Mouse (Mus musculus) MEL (cell line): ENCODE results near the gene Ttc25. TPM values are rescaled to one million over a fixed set of nuclear protein-coding genes. Genes with fewer than 3 reads are reported as not detected.

Source experiments
- DNase-seq: peaks from one replicate; pipeline ENCODE4 v3.0.0; 2011; ENCODE audit warnings: low read depth, low spot score
- H3K27ac ChIP-seq: 2 replicates; pipeline ENCODE4 v1.5.1; 2012; ENCODE audit warnings: low read depth, mild to moderate bottlenecking, control low read depth, low read length, moderate library complexity; ENCODE audit not compliant: control insufficient read depth
- H3K27me3 ChIP-seq, 2 experiments: fragments of 150-350 bp in 1 of 2; sonication (generic) in 1 of 2; 2 replicates each; pipeline ENCODE4 v1.6.1; 2012; ENCODE audit warnings: low read length in 2 of 2, mild to moderate bottlenecking in 2 of 2, improper control_type of control experiment in 1 of 2, moderate library complexity in 1 of 2; ENCODE audit not compliant: insufficient read depth in 2 of 2, control insufficient read depth in 1 of 2
- H3K36me3 ChIP-seq, 2 experiments: 2 replicates each; pipeline ENCODE4 v1.6.1; 2012 to 2014; ENCODE audit warnings: low read length in 2 of 2, improper control_type of control experiment in 1 of 2, inconsistent platforms in 1 of 2, mild to moderate bottlenecking in 1 of 2; ENCODE audit not compliant: insufficient read depth in 2 of 2, control insufficient read depth in 1 of 2
- H3K4me1 ChIP-seq, 2 experiments: fragments of 150-350 bp in 1 of 2; sonication (generic) in 1 of 2; 2 replicates each; pipeline ENCODE4 v1.6.1; 2012; ENCODE audit warnings: low read length in 2 of 2, improper control_type of control experiment in 1 of 2, mild to moderate bottlenecking in 1 of 2; ENCODE audit not compliant: insufficient read depth in 2 of 2, control insufficient read depth in 1 of 2
- H3K4me3 ChIP-seq, 2 experiments: fragments of 150-350 bp in 1 of 2; sonication (generic) in 1 of 2; 2 replicates each; pipeline ENCODE4 v1.5.1; 2012; ENCODE audit warnings: low read depth in 2 of 2, low read length in 2 of 2, mild to moderate bottlenecking in 2 of 2, moderate library complexity in 2 of 2, control low read depth in 1 of 2, improper control_type of control experiment in 1 of 2; ENCODE audit not compliant: control insufficient read depth in 1 of 2, insufficient read depth in 1 of 2
- H3K79me2 ChIP-seq: 2 replicates; pipeline ENCODE4 v1.6.1; 2012; ENCODE audit warnings: mild to moderate bottlenecking, low read length, moderate library complexity; ENCODE audit not compliant: control insufficient read depth, poor library complexity, insufficient read depth
- H3K9ac ChIP-seq: 2 replicates; pipeline ENCODE4 v1.6.1; 2012; ENCODE audit warnings: low read depth, mild to moderate bottlenecking, control low read depth, low read length, moderate library complexity; ENCODE audit not compliant: control insufficient read depth, poor library complexity, severe bottlenecking
- H3K9me3 ChIP-seq: fragments of 150-350 bp; sonication (generic); replicated peaks from 2 replicates; pipeline ENCODE4 v1.6.1; 2012; ENCODE audit warnings: mild to moderate bottlenecking, low read length, improper control_type of control experiment, moderate library complexity; ENCODE audit not compliant: insufficient read depth
- EP300 ChIP-seq, 2 experiments: IDR thresholded peaks; 2 replicates each; pipeline ENCODE4 v1.6.1; 2011; ENCODE audit warnings: improper control_type of control experiment in 2 of 2, low read length in 2 of 2, low read depth in 1 of 2, mild to moderate bottlenecking in 1 of 2
- ETS1 ChIP-seq: IDR thresholded peaks from 2 replicates; pipeline ENCODE4 v1.6.1; 2012; ENCODE audit warnings: low read depth, mild to moderate bottlenecking, inconsistent platforms, low read length, improper control_type of control experiment, moderate library complexity
- GABPA ChIP-seq: IDR thresholded peaks from 2 replicates; pipeline ENCODE4 v1.6.1; 2012; ENCODE audit warnings: low read depth, mild to moderate bottlenecking, inconsistent platforms, low read length, improper control_type of control experiment, moderate library complexity
- GATA1 ChIP-seq: IDR thresholded peaks from 2 replicates; pipeline ENCODE4 v1.6.1; 2011; ENCODE audit warnings: low read depth, low read length, improper control_type of control experiment
- HCFC1 ChIP-seq: IDR thresholded peaks from 2 replicates; pipeline ENCODE4 v1.6.1; 2012; ENCODE audit warnings: low read depth, mild to moderate bottlenecking, inconsistent platforms, low read length, improper control_type of control experiment, moderate library complexity
- KAT2A ChIP-seq: conservative IDR thresholded peaks from 2 replicates; pipeline ENCODE4 v1.6.1; 2012; ENCODE audit warnings: low read depth, low read length, improper control_type of control experiment, inconsistent platforms
- NELFE ChIP-seq: IDR thresholded peaks from 2 replicates; pipeline ENCODE4 v1.6.1; 2011; ENCODE audit warnings: low read depth, low read length, improper control_type of control experiment
- NRF1 ChIP-seq: IDR thresholded peaks from 2 replicates; pipeline ENCODE4 v1.6.1; 2014; ENCODE audit warnings: low read depth, mild to moderate bottlenecking, inconsistent platforms, low read length, improper control_type of control experiment, moderate library complexity; ENCODE audit not compliant: poor library complexity, insufficient read depth, severe bottlenecking
- POLR2A ChIP-seq, 2 experiments: IDR thresholded peaks; 2 replicates each; pipeline ENCODE4 v1.6.1; 2011 to 2012; ENCODE audit warnings: low read length in 2 of 2, mild to moderate bottlenecking in 2 of 2, control low read depth in 1 of 2, improper control_type of control experiment in 1 of 2, low read depth in 1 of 2, moderate library complexity in 1 of 2; ENCODE audit not compliant: control insufficient read depth in 1 of 2, insufficient read depth in 1 of 2, poor library complexity in 1 of 2
- POLR2AphosphoS2 ChIP-seq: IDR thresholded peaks from 2 replicates; pipeline ENCODE4 v1.6.1; 2011; ENCODE audit warnings: low read length, improper control_type of control experiment
- POLR2AphosphoS5 ChIP-seq: IDR thresholded peaks from 2 replicates; pipeline ENCODE4 v1.6.1; 2012; ENCODE audit warnings: low read depth, borderline replicate concordance, mild to moderate bottlenecking, inconsistent platforms, low read length, moderate library complexity, mixed read lengths
- RAD21 ChIP-seq: IDR thresholded peaks from 2 replicates; pipeline ENCODE4 v1.6.1; 2011; ENCODE audit warnings: mild to moderate bottlenecking, low read depth, low read length, improper control_type of control experiment
- TCF12 ChIP-seq: IDR thresholded peaks from 2 replicates; pipeline ENCODE4 v1.6.1; 2014; ENCODE audit warnings: low read depth, mild to moderate bottlenecking, inconsistent platforms, low read length, improper control_type of control experiment, moderate library complexity
- UBTF ChIP-seq: IDR thresholded peaks from 2 replicates; pipeline ENCODE4 v1.6.1; 2012; ENCODE audit warnings: low read depth, mild to moderate bottlenecking, inconsistent platforms, low read length, improper control_type of control experiment, moderate library complexity, borderline replicate concordance; ENCODE audit not compliant: insufficient read depth
- ZMIZ1 ChIP-seq: IDR thresholded peaks from 2 replicates; pipeline ENCODE4 v1.6.1; 2012; ENCODE audit warnings: low read depth, mild to moderate bottlenecking, inconsistent platforms, low read length, improper control_type of control experiment, moderate library complexity
- ZNF384 ChIP-seq: IDR thresholded peaks from 2 replicates; pipeline ENCODE4 v1.6.1; 2012; ENCODE audit warnings: low read depth, mild to moderate bottlenecking, inconsistent platforms, low read length, improper control_type of control experiment
- polyA plus RNA-seq, 2 experiments: library from polyadenylated mRNA; stranded (reverse) in 1 of 2; unstranded in 1 of 2; fragments of >175 nt in 1 of 2; fragments of >200 nt in 1 of 2; gene quantifications; 2 replicates each; pipeline versions ENCODE4 v1.2.1 to v1.2.4; 2012; ENCODE audit warnings: low replicate concordance in 2 of 2, low read depth in 1 of 2; ENCODE audit not compliant: insufficient read length in 2 of 2, insufficient read depth in 1 of 2, missing spikeins in 1 of 2
- total RNA-seq: library from RNA; depleted of rRNA; stranded (reverse); fragments of 300-350 nt; gene quantifications from 2 replicates; pipeline ENCODE4 v1.2.3, GENCODE M21; 2012

The Ttc25 gene
- total and polyA plus RNA-seq, 3 experiments: 0.46 to 0.92 TPM; not detected in 1

- TF ChIP-seq GABPA: no peak
- no peak for TF ChIP-seq NELFE
- Histone ChIP-seq H3K79me2 (no peaks in the 10 kb centered on the region), H3K9me3 (no peaks in the 10 kb centered on the region), H3K4me3 (no peak overlapping the region), H3K4me1 (no peaks in the 10 kb centered on the region), H3K9ac (no peak overlapping the region), H3K36me3 (peaks cover 0 to 63% of the 10 kb centered on the region in 2 experiments; a peak in 2 of 4 replicates), H3K27me3 (no peaks in the 10 kb centered on the region), H3K27ac (no peak overlapping the region)
- DNase-seq: no peak
These were observed 50.1 kb downstream of the Ttc25 start for GRCm38 (mm10) chr11:100595533-100595932.

- Histone ChIP-seq H3K4me1 (peaks cover 11 to 13% of the 10 kb centered on the region in 2 experiments), H3K36me3 (peaks cover 20 to 59% of the 10 kb centered on the region in 2 experiments), H3K4me3 (no peak overlapping the region), H3K9ac (no peak overlapping the region), H3K27me3 (no peaks in the 10 kb centered on the region), H3K9me3 (no peaks in the 10 kb centered on the region), H3K27ac (no peak overlapping the region), H3K79me2 (peaks cover 8% of the 10 kb centered on the region)
- no peak for DNase-seq
- TF ChIP-seq RAD21 (no peak), ETS1 (no peak), UBTF (no peak), POLR2AphosphoS5 (no peak), HCFC1 (no peak), GATA1 (no peak), POLR2AphosphoS2 (no peak), NRF1 (no peak), KAT2A (no peak), ZMIZ1 (no peak)
- TF ChIP-seq, all 39 proteins: peak for 0
These were observed 52.7 kb downstream of the Ttc25 start for GRCm38 (mm10) chr11:100598074-100598473.

- H3K9ac ChIP-seq: no peak overlapping the region
- peaks cover 26 to 47% of the 10 kb centered on the region in 2 experiments for H3K36me3 ChIP-seq
- TF ChIP-seq ZNF384 (no peak), TCF12 (peak; percentile 49; the same call in 1 of the 2 replicates), POLR2A (IDR thresholded peaks at IDR 0.05; ENCODE audit: control insufficient read depth in 1 of 2, insufficient read depth in 1 of 2, low read depth in 1 of 2, low read length in 2 of 2, poor library complexity in 1 of 2) (no peak), EP300 (IDR thresholded peaks at IDR 0.05; ENCODE audit: low read depth in 1 of 2, low read length in 2 of 2) (peak; percentile 28 to 40; a peak in 2 of 4 replicates), GATA1 (peak; percentile 52; the same call in 1 of the 2 replicates)
- no peaks in the 10 kb centered on the region for H3K9me3 ChIP-seq
- DNase-seq: peak; percentile 40
- no peak overlapping the region for H3K4me3 ChIP-seq
- H3K27ac ChIP-seq: no peak overlapping the region
- no peaks in the 10 kb centered on the region for H3K27me3 ChIP-seq
- H3K4me1 ChIP-seq: peaks cover 11 to 16% of the 10 kb centered on the region in 2 experiments
- H3K79me2 ChIP-seq: peaks cover 37% of the 10 kb centered on the region
These were observed 56.0 kb downstream of the Ttc25 start for GRCm38 (mm10) chr11:100601372-100601771.
